Mouse (Mus musculus): ENCODE measurements around the gene Acyp1. TPM values are rescaled to one million over a fixed set of nuclear protein-coding genes. Genes with fewer than 3 reads are reported as not detected.

The Acyp1 gene
- total RNA-seq (2021), result 10 to 100 TPM; 31.1 to 39.0 TPM

- peak in 1 of 2 experiments; percentile 29 for DNase-seq (ENCODE audit: low spot score in 2 of 2)
- intact Hi-C loops (cut with DNase I), result loop anchor here (5.0 kb wide), 1 partner anchor 141 kb away; no protein-coding TSS in a partner anchor
These were observed at the start of gene Acyp1 for GRCm38 (mm10) chr12:85287809-85288485. Gene Acyp1, minus strand, starts transcription at chr12:85288438.

- intact Hi-C loops (cut with DNase I), result no loop called here
- DNase-seq (ENCODE audit: low spot score in 2 of 2), result no peak
These were observed 49.5 kb upstream of the Acyp1 start for GRCm38 (mm10) chr12:85337567-85338311.

GRCm38 (mm10) chr12:85330153-85330552 is 41.9 kb upstream of the Acyp1 start:
- DNase-seq (ENCODE audit: low spot score in 2 of 2), result no peak
- intact Hi-C loops (cut with DNase I), result no loop called here

- intact Hi-C loops (cut with DNase I), result no loop called here
- no peak for DNase-seq (ENCODE audit: low spot score in 2 of 2)
These were observed 20.4 kb upstream of the Acyp1 start for GRCm38 (mm10) chr12:85308651-85309050.

- intact Hi-C loops (cut with DNase I), result loop anchor here (2.0 kb wide), 2 partner anchors 135 to 163 kb away; no protein-coding TSS in a partner anchor
These were observed 17.1 kb upstream of the Acyp1 start for GRCm38 (mm10) chr12:85305247-85305892.

GRCm38 (mm10) chr12:85304725-85305124 is 16.5 kb upstream of the Acyp1 start:
- intact Hi-C loops (cut with DNase I), result loop anchor here (2.0 kb wide), 2 partner anchors 134 to 162 kb away; no protein-coding TSS in a partner anchor
- DNase-seq (ENCODE audit: low spot score in 2 of 2), result no peak

More at GRCm38 (mm10) chr12:85305247-85305892, 17.1 kb upstream of the Acyp1 start:
- DNase-seq (ENCODE audit: low spot score in 2 of 2), result peak; percentile 80 to 84

- intact Hi-C loops (cut with DNase I), result no loop called here
These were observed 15.0 kb upstream of the Acyp1 start for GRCm38 (mm10) chr12:85303256-85303655.

GRCm38 (mm10) chr12:85298835-85299180 is 10.6 kb upstream of the Acyp1 start:
- intact Hi-C loops (cut with DNase I), result no loop called here
- no peak for DNase-seq (ENCODE audit: low spot score in 2 of 2)

More at GRCm38 (mm10) chr12:85303256-85303655, 15.0 kb upstream of the Acyp1 start:
- no peak for DNase-seq (ENCODE audit: low spot score in 2 of 2)

- DNase-seq (ENCODE audit: low spot score in 2 of 2), result no peak
- intact Hi-C loops (cut with DNase I), result no loop called here
These were observed 10.0 kb upstream of the Acyp1 start for GRCm38 (mm10) chr12:85298127-85298834.

- intact Hi-C loops (cut with DNase I), result no loop called here
- no peak for DNase-seq (ENCODE audit: low spot score in 2 of 2)
These were observed 9.2 kb upstream of the Acyp1 start for GRCm38 (mm10) chr12:85297345-85297997.

GRCm38 (mm10) chr12:85296915-85297314 is 8.7 kb upstream of the Acyp1 start:
- DNase-seq (ENCODE audit: low spot score in 2 of 2), result no peak
- intact Hi-C loops (cut with DNase I), result no loop called here

- intact Hi-C loops (cut with DNase I), result no loop called here
- DNase-seq (ENCODE audit: low spot score in 2 of 2), result no peak
These were observed 7.3 kb upstream of the Acyp1 start for GRCm38 (mm10) chr12:85295506-85295905.

- no peak for DNase-seq (ENCODE audit: low spot score in 2 of 2)
- intact Hi-C loops (cut with DNase I), result no loop called here
These were observed 4.7 kb upstream of the Acyp1 start for GRCm38 (mm10) chr12:85292906-85293305.

GRCm38 (mm10) chr12:85292288-85292687 is 4.0 kb upstream of the Acyp1 start:
- DNase-seq (ENCODE audit: low spot score in 2 of 2), result no peak
- intact Hi-C loops (cut with DNase I), result no loop called here

GRCm38 (mm10) chr12:85291541-85291940 is 3.3 kb upstream of the Acyp1 start:
- intact Hi-C loops (cut with DNase I), result no loop called here
- DNase-seq (ENCODE audit: low spot score in 2 of 2), result no peak

GRCm38 (mm10) chr12:85290633-85291032 is 2.4 kb upstream of the Acyp1 start:
- no peak for DNase-seq (ENCODE audit: low spot score in 2 of 2)
- intact Hi-C loops (cut with DNase I), result no loop called here

GRCm38 (mm10) chr12:85289157-85290000 is 1.1 kb upstream of the Acyp1 start:
- no peak for DNase-seq (ENCODE audit: low spot score in 2 of 2)
- intact Hi-C loops (cut with DNase I), result loop anchor here (5.0 kb wide), 1 partner anchor 142 kb away; no protein-coding TSS in a partner anchor

- intact Hi-C loops (cut with DNase I), result loop anchor here (5.0 kb wide), 1 partner anchor 141 kb away; no protein-coding TSS in a partner anchor
- DNase-seq (ENCODE audit: low spot score in 2 of 2), result peak; percentile 80
These were observed 383 bp upstream of the Acyp1 start, which contains the start of gene Zc2hc1c for GRCm38 (mm10) chr12:85288486-85289156. Gene Zc2hc1c, plus strand, starts transcription at chr12:85288591.

All from left cerebral cortex, postnatal 36 days (tissue).